Mouse (Mus musculus): ENCODE data around the gene Sec31b. TPM values are rescaled to one million over a fixed set of nuclear protein-coding genes. Genes with fewer than 3 reads are reported as not detected.
A peak's percentile ranks its signal among the peaks of the same experiment; 100 is the strongest.

Sec31b gene
- polyA plus RNA-seq, 1 experiment from 2014 or later: 0.81 TPM

- Histone ChIP-seq H3K9me3 (ENCODE audit: control insufficient read depth, low read length) (no peaks in the 10 kb centered on the region), H3K4me1 (replicated peaks; ENCODE audit: control insufficient read depth, insufficient read depth, low read length) (no peaks in the 10 kb centered on the region), H3K4me2 (ENCODE audit: low read depth, low read length, severe bottlenecking) (no peak within 1 kb of the TSS), H3K27ac (ENCODE audit: low read depth, low read length) (no peak within 1 kb of the TSS), H3K4me3 (ENCODE audit: low read depth, low read length) (no peak within 1 kb of the TSS), H3K36me3 (ENCODE audit: control insufficient read depth, insufficient read depth, low read length) (peaks cover 8% of the 10 kb centered on the region), H3K9ac (ENCODE audit: low read length) (no peak within 1 kb of the TSS), H3K27me3 (ENCODE audit: control insufficient read depth, insufficient read depth, low read length) (no peaks in the 10 kb centered on the region)
- 99% methylated on average over 4 of the region's 4 CpGs for WGBS
- no peak for ATAC-seq (replicated peaks; ENCODE audit: low FRiP score)
- DNase-seq (ENCODE audit: low spot score): no peak
Observed at GRCm38 (mm10) chr19:44552731-44553130, 7.1 kb upstream of the Sec31b start, which contains the start of gene Gm20538. Gene Gm20538 (minus strand): TSS chr19:44552831.

GRCm38 (mm10) chr19:44544775-44545174 is 889 bp downstream of the Sec31b start:
- no peak for ATAC-seq (replicated peaks; ENCODE audit: low FRiP score)
- no peaks in the 10 kb centered on the region; the same call in 1 of the 2 replicates for H3K9me3 ChIP-seq (ENCODE audit: control insufficient read depth, low read length)
- H3K27ac ChIP-seq (ENCODE audit: low read depth, low read length): no peak overlapping the region
- DNase-seq (ENCODE audit: low spot score): peak; percentile 89
- 3% methylated on average over 13 of the region's 13 CpGs for WGBS
- H3K36me3 ChIP-seq (ENCODE audit: control insufficient read depth, insufficient read depth, low read length): peaks cover 2% of the 10 kb centered on the region
- peaks cover 6% of the 10 kb centered on the region; the same call in 1 of the 2 replicates for H3K4me1 ChIP-seq (replicated peaks; ENCODE audit: control insufficient read depth, insufficient read depth, low read length)
- H3K4me3 ChIP-seq (ENCODE audit: low read depth, low read length): no peak overlapping the region; the same call in 1 of the 2 replicates
- H3K27me3 ChIP-seq (ENCODE audit: control insufficient read depth, insufficient read depth, low read length): peaks cover 14% of the 10 kb centered on the region
- H3K4me2 ChIP-seq (ENCODE audit: low read depth, low read length, severe bottlenecking): peak overlapping the region; percentile 74; the same call in 1 of the 2 replicates
- no peak overlapping the region for H3K9ac ChIP-seq (ENCODE audit: low read length)

GRCm38 (mm10) chr19:44544372-44544771 is 1.3 kb downstream of the Sec31b start:
- Histone ChIP-seq H3K4me2 (ENCODE audit: low read depth, low read length, severe bottlenecking) (no peak overlapping the region), H3K27me3 (ENCODE audit: control insufficient read depth, insufficient read depth, low read length) (peaks cover 14% of the 10 kb centered on the region)
- 56% methylated on average over 10 of the region's 10 CpGs for WGBS

GRCm38 (mm10) chr19:44542694-44543178 is 2.9 kb downstream of the Sec31b start:
- no peaks in the 10 kb centered on the region; the same call in 1 of the 2 replicates for H3K9me3 ChIP-seq (ENCODE audit: control insufficient read depth, low read length)
- 94% methylated on average over 8 of the region's 8 CpGs for WGBS
- no peak overlapping the region for H3K9ac ChIP-seq (ENCODE audit: low read length)
- ATAC-seq (replicated peaks; ENCODE audit: low FRiP score) (no peak), DNase-seq (ENCODE audit: low spot score) (peak; percentile 45)
- H3K27ac ChIP-seq (ENCODE audit: low read depth, low read length): no peak overlapping the region
- peaks cover 6% of the 10 kb centered on the region; the same call in 1 of the 2 replicates for H3K4me1 ChIP-seq (replicated peaks; ENCODE audit: control insufficient read depth, insufficient read depth, low read length)
- H3K27me3 ChIP-seq (ENCODE audit: control insufficient read depth, insufficient read depth, low read length): peaks cover 14% of the 10 kb centered on the region
- no peak overlapping the region for H3K4me3 ChIP-seq (ENCODE audit: low read depth, low read length)
- no peaks in the 10 kb centered on the region for H3K36me3 ChIP-seq (ENCODE audit: control insufficient read depth, insufficient read depth, low read length)
- H3K4me2 ChIP-seq (ENCODE audit: low read depth, low read length, severe bottlenecking): no peak overlapping the region

More at GRCm38 (mm10) chr19:44544372-44544771, 1.3 kb downstream of the Sec31b start:
- no peaks in the 10 kb centered on the region; the same call in 1 of the 2 replicates for H3K9me3 ChIP-seq (ENCODE audit: control insufficient read depth, low read length)
- peak; percentile 51 for DNase-seq (ENCODE audit: low spot score)
- no peak overlapping the region for H3K4me3 ChIP-seq (ENCODE audit: low read depth, low read length)
- H3K27ac ChIP-seq (ENCODE audit: low read depth, low read length): no peak overlapping the region
- H3K4me1 ChIP-seq (replicated peaks; ENCODE audit: control insufficient read depth, insufficient read depth, low read length): peaks cover 6% of the 10 kb centered on the region; the same call in 1 of the 2 replicates
- no peak for ATAC-seq (replicated peaks; ENCODE audit: low FRiP score)
- no peak overlapping the region for H3K9ac ChIP-seq (ENCODE audit: low read length)
- no peaks in the 10 kb centered on the region for H3K36me3 ChIP-seq (ENCODE audit: control insufficient read depth, insufficient read depth, low read length)

- WGBS: 88% methylated on average over 8 of the region's 8 CpGs
- peak; percentile 37 for DNase-seq (ENCODE audit: low spot score)
- no peaks in the 10 kb centered on the region for H3K4me1 ChIP-seq (replicated peaks; ENCODE audit: control insufficient read depth, insufficient read depth, low read length)
- no peak overlapping the region for H3K27ac ChIP-seq (ENCODE audit: low read depth, low read length)
- ATAC-seq (replicated peaks; ENCODE audit: low FRiP score): no peak
- no peaks in the 10 kb centered on the region for H3K36me3 ChIP-seq (ENCODE audit: control insufficient read depth, insufficient read depth, low read length)
- no peak overlapping the region for H3K4me2 ChIP-seq (ENCODE audit: low read depth, low read length, severe bottlenecking)
- H3K27me3 ChIP-seq (ENCODE audit: control insufficient read depth, insufficient read depth, low read length): peaks cover 2% of the 10 kb centered on the region; the same call in 1 of the 2 replicates
- no peak overlapping the region for H3K4me3 ChIP-seq (ENCODE audit: low read depth, low read length)
- no peak overlapping the region for H3K9ac ChIP-seq (ENCODE audit: low read length)
- H3K9me3 ChIP-seq (ENCODE audit: control insufficient read depth, low read length): no peaks in the 10 kb centered on the region; the same call in 1 of the 2 replicates
Observed at GRCm38 (mm10) chr19:44537416-44537815, 8.2 kb downstream of the Sec31b start.

GRCm38 (mm10) chr19:44535376-44535775 is 10.3 kb downstream of the Sec31b start:
- Histone ChIP-seq H3K4me2 (ENCODE audit: low read depth, low read length, severe bottlenecking) (no peak overlapping the region), H3K9me3 (ENCODE audit: control insufficient read depth, low read length) (no peaks in the 10 kb centered on the region), H3K4me3 (ENCODE audit: low read depth, low read length) (no peak overlapping the region), H3K27ac (ENCODE audit: low read depth, low read length) (no peak overlapping the region), H3K27me3 (ENCODE audit: control insufficient read depth, insufficient read depth, low read length) (peaks cover 9% of the 10 kb centered on the region; the same call in 1 of the 2 replicates), H3K9ac (ENCODE audit: low read length) (no peak overlapping the region), H3K36me3 (ENCODE audit: control insufficient read depth, insufficient read depth, low read length) (no peaks in the 10 kb centered on the region), H3K4me1 (replicated peaks; ENCODE audit: control insufficient read depth, insufficient read depth, low read length) (no peaks in the 10 kb centered on the region)
- no peak for ATAC-seq (replicated peaks; ENCODE audit: low FRiP score)
- no peak for DNase-seq (ENCODE audit: low spot score)
- 38% methylated on average over 3 of the region's 3 CpGs for WGBS

- no peak overlapping the region for H3K27ac ChIP-seq (ENCODE audit: low read depth, low read length)
- no peak overlapping the region for H3K4me3 ChIP-seq (ENCODE audit: low read depth, low read length)
- peaks cover 13% of the 10 kb centered on the region for H3K27me3 ChIP-seq (ENCODE audit: control insufficient read depth, insufficient read depth, low read length)
- H3K4me2 ChIP-seq (ENCODE audit: low read depth, low read length, severe bottlenecking): no peak overlapping the region
- DNase-seq (ENCODE audit: low spot score) (no peak), ATAC-seq (replicated peaks; ENCODE audit: low FRiP score) (no peak)
- no peaks in the 10 kb centered on the region for H3K9me3 ChIP-seq (ENCODE audit: control insufficient read depth, low read length)
- 89% methylated on average over 6 of the region's 6 CpGs for WGBS
- no peak overlapping the region for H3K9ac ChIP-seq (ENCODE audit: low read length)
- H3K36me3 ChIP-seq (ENCODE audit: control insufficient read depth, insufficient read depth, low read length): no peaks in the 10 kb centered on the region
- no peaks in the 10 kb centered on the region for H3K4me1 ChIP-seq (replicated peaks; ENCODE audit: control insufficient read depth, insufficient read depth, low read length)
Observed at GRCm38 (mm10) chr19:44530018-44530417, 15.6 kb downstream of the Sec31b start.

- Histone ChIP-seq H3K27ac (ENCODE audit: low read depth, low read length) (no peak overlapping the region), H3K4me2 (ENCODE audit: low read depth, low read length, severe bottlenecking) (no peak overlapping the region), H3K4me1 (replicated peaks; ENCODE audit: control insufficient read depth, insufficient read depth, low read length) (no peaks in the 10 kb centered on the region), H3K9me3 (ENCODE audit: control insufficient read depth, low read length) (no peaks in the 10 kb centered on the region), H3K4me3 (ENCODE audit: low read depth, low read length) (no peak overlapping the region), H3K27me3 (ENCODE audit: control insufficient read depth, insufficient read depth, low read length) (peaks cover 27% of the 10 kb centered on the region), H3K9ac (ENCODE audit: low read length) (no peak overlapping the region), H3K36me3 (ENCODE audit: control insufficient read depth, insufficient read depth, low read length) (no peaks in the 10 kb centered on the region)
- WGBS: 89% methylated on average over 9 of the region's 9 CpGs
- DNase-seq (ENCODE audit: low spot score) (no peak), ATAC-seq (replicated peaks; ENCODE audit: low FRiP score) (no peak)
Observed at GRCm38 (mm10) chr19:44525551-44526205, 20.0 kb downstream of the Sec31b start.

All from forebrain, embryonic 11.5 days (tissue).